Mouse (Mus musculus): ENCODE measurements around the gene Spesp1. TPM values are rescaled to one million over a fixed set of nuclear protein-coding genes. Genes with fewer than 3 reads are reported as not detected.

Gene Spesp1
- not detected for polyA plus RNA-seq (2017; shearing (Covaris generic))

DNA sequence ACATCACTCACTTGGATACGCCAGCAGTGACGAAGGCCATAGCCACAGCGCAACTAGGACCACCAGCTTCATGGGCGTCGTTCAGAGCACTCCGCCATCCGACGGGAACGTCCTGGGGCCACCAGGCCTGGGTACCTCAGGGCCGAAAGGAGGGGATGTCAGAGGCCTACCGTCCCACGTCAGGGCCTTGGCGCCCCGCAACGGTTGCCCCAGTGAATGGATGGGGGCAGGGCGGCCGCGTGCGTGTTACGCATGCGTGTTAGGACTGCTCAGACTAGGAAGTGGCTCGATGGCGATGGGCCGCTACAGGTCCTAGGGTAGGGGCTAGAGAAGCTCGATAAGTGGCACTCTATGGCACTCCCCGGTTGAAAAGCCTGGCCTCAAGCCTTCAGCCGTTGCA lies at the start of gene Spesp1:
TSS of gene Spesp1 (minus strand) at position 218 of the 400 bp plus-strand sequence.
- no peak for ATAC-seq

DNA sequence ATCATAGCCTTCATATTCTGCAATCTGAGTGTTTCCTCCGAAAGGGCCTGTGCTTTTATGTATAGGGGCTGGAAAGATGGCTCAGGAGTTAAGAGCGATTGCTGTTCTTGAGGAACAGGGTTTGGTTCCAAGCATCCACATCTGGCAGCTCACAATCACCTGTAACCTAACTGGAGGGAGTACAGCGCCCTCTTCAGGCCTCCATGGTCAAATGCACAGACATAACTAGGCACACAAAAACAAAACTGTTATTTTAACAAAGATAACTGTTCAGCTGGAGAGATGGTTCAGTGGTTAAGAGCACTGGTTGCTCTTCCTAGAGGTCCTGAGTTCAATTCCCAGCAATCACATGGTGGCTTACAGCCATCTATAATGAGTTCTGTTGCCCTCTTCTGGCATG lies 44.0 kb upstream of the Spesp1 start:
- ATAC-seq = no peak

DNA sequence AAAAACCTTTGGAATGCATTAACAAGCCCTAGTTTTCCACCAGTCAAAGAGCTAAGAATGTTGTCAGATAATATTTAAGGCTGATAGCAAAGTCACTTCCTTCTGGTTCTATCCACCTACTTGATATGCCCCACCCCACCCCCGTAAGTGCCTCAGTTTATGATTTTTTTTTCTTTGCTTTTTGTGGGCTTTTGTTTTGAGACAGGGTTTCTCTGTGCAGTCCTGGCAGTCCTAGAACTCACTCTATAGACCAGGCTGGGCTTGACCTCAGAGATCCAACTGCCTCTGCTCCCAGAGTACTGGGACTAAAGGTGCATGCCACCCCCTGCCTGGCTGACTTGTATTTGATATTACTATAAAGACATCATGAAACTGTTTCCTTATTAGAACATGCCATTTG lies 41.8 kb upstream of the Spesp1 start:
- ATAC-seq = no peak

DNA sequence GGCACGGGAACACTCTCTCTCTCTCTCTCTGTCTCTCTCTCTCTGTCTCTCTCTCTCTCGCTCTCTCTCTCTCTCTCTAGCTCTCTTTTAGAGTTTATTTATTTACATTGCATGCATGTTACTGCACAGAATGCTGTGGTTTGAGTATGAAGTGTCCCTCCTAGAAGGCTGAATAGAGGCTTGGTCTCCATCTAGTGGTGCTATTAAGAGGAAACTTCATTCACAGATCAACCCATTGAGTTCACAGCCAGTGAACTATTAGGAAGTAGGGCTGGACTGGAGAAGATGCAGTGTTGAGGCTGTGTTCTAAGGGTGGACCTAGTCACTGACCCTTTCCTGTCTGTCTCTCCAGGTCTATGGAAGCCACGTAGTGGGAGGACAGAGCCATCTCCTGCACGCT lies 36.7 kb upstream of the Spesp1 start:
- no peak for ATAC-seq

DNA sequence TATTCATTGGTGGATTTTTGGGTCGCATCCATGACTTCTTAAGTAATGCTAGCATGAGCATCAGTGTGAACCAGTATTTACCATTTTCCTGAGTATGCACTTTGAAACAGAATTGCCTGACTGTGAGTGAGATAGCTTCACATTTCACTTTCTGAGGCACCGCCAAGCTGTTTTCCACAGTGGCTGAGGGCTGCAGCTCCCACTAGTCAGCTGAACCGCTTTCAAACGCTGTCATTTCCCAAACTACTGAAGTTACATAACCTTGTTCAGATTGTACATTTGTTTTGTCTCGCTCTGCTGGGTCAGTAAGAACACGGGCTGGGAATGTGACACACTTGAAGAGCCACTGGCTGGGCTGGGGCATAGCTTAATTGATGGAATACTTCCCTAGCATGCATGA lies 33.5 kb upstream of the Spesp1 start:
- no peak for ATAC-seq

DNA sequence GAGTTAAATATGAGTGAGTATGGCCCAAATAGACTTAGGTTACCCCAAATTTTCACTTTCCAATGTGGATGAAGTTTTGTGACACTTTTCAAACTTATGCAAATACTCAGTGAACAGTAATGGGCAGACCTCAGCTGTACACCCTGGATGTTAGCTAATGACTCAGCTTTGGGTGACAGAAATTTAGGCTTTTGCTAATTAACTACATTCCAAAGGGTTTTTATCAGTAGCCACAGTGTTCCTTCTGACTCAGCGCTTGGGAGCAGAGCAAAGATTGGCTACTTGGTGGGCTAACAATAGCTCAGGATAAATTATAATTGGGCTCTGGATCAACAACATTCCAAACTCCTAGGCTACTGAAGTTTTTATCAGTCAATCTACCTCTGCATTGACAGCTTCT lies 14.9 kb upstream of the Spesp1 start:
- ATAC-seq = no peak

DNA sequence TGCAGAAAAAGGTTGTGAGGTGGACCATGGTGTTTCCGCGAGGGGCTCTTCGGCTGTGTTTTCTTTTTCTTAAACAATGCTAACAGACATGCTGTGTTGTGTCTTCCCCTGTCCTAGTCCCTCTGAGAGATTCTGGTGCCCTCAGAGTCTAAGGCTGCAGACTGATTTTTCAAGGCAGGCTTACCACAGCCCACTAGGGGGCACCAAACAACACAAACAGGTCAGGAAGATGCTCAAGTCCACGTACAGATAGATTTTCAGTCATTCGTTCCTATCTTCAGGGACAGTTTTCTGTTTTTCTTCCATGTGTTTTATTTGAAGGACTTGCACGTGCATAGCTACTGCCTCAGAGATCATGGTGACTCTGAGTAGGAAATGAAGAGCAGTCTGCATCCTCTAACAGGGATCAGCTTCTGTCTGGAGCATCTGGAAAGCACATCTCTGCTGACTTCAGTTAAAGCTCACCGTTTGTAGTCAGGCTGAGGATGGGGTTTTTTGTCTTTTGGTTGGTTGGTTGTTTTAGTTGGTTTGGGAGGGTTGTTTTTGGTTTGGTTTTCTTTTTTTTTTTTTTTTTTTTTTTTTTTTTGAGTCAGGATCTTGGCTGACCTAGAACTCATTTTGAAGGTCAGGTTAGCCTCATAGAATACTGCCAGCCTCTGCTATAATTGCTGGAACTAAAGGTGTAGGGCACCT lies 13.1 kb upstream of the Spesp1 start:
- ATAC-seq = no peak

DNA sequence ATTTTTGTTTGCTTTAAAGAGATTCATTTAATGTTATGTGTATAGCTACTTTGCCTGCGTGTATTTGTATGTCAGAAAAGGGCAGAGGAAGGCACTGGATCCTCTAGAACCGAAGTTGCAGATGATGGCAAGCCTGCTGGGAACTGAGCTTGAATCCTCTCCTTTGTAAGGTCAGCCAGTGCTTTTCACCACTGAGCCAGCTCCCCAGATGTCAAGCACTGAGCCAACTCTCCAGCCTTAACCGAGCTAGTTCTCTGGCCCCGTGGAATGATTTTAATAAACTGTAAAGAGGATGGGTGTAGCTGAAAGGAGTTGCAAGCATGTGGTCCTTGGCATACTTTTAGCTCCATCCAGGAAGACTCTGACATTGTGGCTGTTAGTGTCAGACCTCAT lies 5.6 kb upstream of the Spesp1 start:
- no peak for ATAC-seq

DNA sequence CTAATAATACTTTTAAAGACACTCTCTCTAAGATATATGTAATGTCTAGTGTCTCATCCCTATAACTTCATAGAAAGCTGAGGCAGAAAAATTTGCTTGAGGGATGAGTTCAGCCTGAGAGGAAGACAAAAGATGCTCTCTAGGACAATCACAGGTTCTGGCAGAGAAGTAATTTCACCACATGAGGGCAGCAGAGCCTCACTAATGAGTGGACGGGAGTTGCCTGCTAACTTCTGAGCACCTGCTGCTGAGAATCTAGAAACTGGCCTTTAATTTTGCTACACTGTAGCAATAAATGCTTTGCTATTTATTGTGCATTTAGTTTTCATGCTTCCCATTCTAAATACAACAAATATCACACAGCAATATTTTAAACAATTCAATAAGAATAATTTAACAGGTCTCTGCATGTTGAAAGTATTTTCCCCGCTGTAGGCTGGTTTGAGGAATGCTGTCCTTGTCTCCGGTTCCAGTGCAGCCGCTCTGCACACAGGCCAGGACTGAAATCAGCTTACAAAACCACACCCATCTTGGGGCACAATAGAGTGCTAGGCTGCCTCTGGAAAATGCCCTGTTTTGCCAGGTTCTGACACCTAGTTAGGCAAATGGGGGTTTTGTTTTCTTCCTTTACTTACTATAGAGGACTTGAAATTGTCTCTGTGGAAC lies 5.1 kb upstream of the Spesp1 start:
- no peak for ATAC-seq

DNA sequence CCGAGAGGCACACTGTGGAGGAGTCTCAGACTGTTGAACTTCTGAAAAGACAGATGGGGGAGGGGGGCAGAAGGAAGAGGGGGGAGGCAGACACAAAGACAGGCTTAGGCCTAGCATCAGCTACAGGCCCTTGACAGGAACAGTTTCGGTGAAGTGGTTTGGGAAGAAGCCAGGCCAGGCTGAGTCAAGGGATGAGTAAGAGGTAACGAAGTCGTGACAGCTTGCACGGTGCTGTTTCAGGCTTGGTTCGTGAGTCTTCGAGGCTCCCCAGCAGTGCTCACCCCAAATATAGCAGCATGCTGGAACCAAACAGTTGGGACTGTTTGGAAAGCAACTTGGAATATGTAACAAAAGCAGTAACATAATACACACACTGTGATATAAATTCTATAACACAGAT lies 2.3 kb upstream of the Spesp1 start:
- ATAC-seq = no peak

DNA sequence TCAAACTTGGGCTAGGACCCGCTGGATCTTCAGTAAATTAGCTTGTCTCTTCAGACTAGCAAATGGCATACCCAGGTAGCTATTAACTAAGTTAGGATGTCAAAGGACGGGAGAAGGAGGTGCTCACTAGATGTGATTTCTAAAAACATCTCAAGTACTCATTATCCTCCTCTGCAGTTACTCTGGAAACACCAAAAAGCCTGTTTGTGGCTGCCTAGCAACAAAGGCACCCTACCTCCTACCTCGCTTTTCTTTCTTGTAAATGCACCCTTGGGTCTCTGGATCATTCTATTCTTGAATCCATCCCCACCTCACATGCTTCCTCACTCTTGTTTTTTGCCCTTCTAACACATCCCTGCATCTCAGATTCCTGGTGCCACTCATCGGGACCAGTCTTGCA lies 5.1 kb downstream of the Spesp1 start:
- ATAC-seq = no peak

DNA sequence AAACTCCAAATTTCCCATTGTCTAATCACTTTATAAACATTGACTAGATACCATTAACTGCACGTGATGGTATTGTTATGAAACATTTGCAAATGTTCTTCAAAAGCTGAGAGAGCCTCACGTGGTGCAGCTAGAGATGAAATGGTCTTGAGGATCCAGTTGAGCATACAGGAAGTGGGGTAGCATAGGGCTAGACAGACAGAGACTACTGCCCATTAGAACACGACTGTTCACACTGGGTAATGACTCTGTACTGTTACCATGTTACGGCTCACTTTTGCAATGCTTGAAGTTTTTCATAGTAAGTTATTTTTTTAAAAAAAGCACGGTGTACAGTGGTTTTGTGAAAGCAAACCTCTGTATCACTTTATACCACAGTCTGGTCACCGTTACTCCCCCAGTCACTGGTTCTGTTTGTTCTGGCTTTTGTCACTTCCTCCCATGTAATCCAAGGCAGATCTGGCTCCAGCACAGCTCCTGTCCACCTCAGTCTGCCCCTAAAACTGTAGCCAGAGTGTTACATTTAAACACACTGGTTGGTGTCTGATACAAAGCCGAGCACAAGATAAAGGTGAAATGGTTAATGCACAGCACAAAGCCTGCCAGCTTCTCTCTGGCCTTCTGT lies 11.1 kb downstream of the Spesp1 start:
- ATAC-seq = no peak

DNA sequence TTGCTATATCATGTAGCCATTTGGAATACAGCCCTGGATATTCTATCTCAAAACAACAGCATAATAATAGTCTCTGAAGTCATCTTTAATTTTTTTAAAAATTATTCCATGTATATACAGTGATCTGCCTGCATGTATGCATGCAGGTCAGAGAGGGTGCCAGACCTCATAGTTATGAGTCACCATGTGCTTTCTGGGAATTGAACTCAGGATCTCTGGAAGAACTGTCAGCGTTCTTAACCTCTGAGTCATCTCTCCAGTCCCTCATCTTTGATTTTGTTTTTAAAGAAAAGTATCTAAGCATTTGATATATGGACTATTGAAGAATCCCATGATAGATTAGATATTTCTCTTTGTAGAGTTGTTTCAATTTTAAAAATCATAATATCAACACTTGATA lies 12.8 kb downstream of the Spesp1 start:
- no peak for ATAC-seq

DNA sequence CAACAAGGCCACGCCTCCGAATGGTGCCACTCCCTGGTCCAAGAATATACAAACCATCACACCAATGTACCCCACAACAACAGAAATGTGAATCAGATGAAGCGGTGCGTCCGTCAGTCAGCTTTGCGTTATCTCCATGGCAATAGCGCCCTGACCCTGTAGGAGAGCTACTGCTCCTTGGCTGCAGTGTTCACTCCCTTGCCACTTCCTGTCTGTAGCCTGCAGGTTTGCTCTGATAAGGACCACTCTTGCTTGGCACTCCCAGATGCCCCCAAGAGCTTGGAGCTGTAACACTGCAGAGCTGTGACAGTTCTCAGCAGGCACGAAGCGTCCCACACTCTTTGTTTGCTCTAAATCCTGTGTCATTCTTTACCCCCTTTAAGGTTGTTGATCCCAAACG lies 16.7 kb downstream of the Spesp1 start:
- no peak for ATAC-seq

DNA sequence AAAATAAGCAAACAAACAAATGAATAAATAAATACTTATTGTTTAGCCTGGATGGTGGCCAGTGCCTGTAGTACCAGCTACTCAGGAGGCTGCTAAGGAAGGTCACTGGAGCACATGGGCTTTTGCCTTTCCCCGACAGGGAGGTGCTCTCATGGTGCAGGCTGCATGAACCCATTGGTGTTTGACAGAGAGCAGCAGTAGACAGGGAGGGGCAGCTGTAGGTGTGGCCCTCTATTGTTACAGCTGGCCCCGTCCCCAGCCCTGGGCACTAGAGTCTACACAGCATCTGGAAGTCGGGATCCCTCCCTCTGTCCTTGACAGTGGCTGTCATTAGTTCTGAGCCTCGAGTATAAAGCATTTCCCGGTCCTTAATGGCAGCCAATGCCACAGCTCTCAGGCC lies 18.4 kb downstream of the Spesp1 start:
- no peak for ATAC-seq

DNA sequence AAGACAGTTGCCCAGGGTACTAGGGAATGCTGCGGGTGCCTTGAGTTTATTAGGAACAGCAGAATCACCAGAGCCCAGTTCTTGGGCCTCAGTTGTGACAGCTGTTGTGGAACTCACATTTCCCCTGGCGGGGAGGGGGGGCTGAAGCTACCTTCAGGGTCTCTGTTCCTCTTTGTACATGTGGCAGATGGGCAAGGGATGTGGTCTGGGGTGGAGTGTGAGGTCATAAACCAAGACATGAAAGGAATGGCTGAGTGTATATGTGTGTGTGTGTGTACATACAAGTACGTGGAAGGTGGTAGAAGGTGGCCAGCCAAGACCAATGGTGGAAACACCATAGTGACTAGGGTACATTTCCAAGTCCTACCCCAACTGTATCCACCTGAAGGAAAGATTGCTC lies 20.6 kb downstream of the Spesp1 start:
- no peak for ATAC-seq

DNA sequence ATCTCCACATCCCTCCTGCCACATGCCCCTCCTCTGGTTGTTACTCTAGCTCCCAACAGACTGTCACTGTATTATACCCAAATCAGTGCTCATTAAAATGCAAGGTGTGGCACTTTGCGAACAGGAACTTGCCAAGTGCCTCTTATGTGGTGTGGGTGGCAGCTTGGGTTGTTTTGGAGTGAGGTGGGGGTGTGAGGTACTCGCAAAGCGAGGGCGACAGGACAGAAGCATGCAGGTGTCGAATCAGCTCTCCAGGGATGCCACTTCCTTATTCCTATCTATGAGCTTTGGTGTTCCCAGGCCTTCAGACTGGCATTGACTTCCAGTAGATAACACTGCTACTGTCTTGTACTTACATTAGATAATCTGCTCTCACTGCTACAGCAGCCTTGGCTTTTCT lies 21.0 kb downstream of the Spesp1 start:
- ATAC-seq = no peak

DNA sequence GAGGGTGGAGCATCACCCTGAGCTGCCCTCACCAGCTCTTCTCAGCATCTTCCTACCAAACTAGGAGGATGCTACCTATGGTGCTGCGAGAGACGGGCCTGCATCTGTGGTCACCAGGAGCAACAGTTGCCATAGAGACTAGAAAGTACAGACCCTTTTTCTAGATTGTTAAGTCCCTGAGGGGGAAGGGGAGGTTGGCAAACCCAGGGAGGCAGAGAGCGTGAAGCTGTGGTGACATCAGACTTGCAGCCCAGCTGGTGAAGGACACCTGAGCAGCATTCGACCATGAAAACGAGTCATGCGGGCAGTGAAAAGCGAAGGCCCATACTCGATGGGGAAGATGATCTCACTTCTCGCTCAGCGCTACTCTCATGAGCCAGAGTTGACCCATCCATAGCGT lies 24.0 kb downstream of the Spesp1 start:
- no peak for ATAC-seq

DNA sequence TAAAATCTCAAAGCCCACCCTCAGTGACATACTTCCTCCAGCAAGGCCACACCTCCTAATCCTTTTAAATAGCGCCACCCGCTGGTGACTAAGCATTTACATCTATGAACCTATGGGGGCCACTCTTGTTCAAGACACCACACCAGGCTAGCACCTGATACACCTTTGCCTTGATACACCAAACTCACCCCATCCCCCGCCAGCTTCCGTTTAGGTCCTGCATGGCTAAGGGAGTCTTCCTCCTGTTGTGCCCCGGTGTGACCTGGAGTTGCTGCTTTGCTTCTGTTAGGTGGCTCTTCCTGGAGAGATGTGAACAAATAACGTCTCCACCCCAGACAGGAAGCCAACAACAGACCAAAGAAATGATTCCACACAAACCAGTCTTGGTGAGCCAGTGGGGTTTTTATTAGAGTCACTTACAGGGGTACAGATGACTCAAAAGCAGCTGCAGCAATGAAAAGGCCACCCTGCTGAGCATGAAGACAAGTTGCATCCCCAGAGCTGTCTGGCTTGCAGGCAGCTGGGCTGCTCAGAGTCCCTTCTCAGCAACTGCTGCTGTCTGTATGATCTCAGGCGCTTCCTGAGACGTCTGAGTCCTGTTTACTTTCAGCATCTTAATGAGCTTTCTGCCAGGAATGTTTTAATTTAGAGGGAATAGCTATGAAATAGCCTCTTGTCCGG lies 26.0 kb downstream of the Spesp1 start:
- ATAC-seq = no peak

DNA sequence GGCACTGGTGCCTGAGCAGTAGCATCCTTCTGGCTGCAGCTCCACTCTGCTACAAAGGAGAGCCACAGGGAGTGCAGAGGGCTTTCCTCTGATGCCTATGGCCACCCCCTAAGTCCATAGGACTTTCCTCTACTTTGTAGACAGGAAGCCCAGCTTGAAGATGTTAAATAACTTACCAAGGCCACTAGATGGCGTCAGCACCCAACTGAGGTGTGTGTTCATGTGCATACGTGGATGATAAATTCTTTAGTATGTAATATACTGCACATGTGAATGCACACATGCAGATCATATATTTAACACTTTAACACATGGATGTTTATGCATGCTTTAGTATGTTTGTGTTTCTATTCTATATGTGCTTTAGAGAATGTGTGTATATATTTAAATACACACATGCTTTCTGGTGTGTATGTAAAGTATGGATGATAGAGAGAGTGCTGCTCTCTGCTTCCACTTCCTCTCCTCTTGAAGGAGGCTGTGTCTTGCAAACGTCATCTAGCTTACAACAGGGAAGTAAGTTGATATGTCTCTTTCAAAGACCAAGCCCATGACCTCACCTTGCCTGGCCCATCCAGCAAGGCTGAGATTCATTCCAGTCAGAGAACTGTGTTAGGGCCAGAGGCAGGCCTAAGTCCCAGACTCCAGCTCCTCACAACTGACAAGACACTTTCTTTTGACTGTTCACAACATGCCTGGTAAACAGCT lies 28.1 kb downstream of the Spesp1 start:
- ATAC-seq = no peak

DNA sequence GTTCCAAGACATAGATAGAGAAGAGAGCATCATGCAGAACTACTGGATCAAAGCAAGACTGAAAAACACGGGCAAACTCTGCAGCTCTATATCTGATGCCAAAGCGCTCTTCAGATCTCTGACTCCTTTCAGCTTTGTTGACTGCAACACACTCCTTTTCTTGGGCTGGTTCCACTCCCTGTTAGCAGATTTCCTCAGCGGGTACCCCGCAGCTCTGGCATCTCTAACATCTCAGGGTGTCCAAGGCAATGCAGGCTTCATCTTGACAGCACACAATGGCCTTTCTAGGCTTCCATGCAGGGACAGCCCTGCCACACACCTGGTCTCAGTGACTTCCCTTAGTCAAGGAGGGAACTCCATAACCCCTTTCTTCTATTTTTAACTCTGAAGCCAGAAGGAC lies 31.7 kb downstream of the Spesp1 start:
- no peak for ATAC-seq

DNA sequence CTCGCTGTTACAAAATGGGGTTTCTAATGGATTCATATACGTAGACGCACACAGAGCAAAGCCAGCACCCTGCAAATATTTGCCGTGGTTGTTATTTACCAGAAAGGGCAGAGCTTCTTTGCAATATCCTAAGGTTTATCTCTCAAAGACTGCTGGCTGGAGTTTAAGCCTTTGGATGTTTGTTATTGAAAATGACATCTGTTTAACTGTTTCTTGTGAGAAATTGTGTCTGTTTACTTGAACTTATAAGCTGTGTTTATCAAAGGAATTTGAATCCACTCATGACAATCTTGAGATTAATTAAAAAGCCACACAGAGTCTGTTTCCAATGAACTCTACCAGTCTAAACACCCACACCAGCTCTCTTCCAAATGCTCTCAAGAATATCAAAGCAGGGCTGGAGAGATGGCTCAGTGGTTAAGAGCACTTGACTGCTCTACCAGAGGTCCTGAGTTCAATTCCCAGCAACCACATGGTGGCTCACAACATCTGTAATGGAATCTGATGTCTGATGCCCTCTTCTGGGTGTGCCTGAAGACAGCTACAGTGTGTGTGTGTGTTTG lies 35.5 kb downstream of the Spesp1 start:
- no peak for ATAC-seq
